Mouse (Mus musculus) left cerebral cortex, postnatal 4 days (tissue): ENCODE data around the gene Itga2. TPM values are rescaled to one million over a fixed set of nuclear protein-coding genes. Genes with fewer than 3 reads are reported as not detected.

ENCODE experiments used
- DNase-seq: peaks from one replicate; pipeline ENCODE4 v3.0.0-alpha.2; 2022
- intact Hi-C: fragments of 180-260 bp; cut with DNase I; formaldehyde crosslinking; loops from one replicate; pipeline ENCODE4 v1.15.1; 2025
- total RNA-seq, 2 experiments: library from RNA; stranded (reverse); gene quantifications; 2 replicates each; pipeline ENCODE4 v1.2.3; 2021

Itga2 gene
- total RNA-seq, 2 experiments from 2014 or later, result 1.4 to 2.3 TPM

DNA sequence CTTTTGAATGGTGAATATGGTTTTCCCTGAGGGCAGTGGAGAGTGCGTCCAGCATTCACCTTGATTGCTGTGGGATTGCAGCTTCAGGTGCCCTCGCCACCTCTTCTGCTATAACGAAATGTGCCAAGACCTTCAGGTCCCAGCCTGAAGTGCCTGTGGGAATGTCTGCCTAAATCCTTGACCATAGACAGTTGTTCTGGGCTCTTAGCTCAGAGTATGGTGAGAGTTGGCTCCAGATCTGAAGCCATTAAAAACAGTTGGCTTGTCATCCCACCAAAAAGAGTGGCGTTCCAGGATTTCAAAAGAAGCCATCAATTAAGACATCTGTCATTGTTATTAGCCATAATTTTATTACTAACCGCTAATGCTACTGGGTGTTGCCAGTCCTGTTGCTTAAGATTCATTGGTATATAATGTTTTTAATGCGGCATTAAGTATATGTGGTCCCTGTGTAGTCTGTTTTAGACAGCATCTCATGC lies 106.5 kb downstream of the Itga2 start:
- intact Hi-C loops, result no loop called here
- DNase-seq, result no peak

DNA sequence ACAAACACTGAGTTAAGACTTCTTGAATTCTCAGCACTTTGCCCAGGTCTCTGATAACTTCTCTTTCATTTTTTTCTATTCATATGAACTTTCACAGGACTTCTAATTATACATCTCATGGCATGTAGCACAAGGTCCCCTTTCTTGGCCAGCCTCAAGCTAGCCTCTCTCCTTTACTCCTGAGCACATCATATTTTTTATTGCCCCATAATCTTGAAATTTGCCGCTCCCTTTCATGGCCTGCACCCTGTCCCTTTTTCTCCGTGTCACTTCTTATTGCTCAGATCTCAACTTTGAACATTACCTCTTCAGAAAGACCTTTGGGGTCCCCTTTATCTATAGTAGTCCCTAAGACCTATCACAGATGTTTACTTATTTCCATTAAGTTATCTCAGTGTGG lies 109.0 kb downstream of the Itga2 start:
- intact Hi-C loops, result no loop called here
- DNase-seq, result no peak

DNA sequence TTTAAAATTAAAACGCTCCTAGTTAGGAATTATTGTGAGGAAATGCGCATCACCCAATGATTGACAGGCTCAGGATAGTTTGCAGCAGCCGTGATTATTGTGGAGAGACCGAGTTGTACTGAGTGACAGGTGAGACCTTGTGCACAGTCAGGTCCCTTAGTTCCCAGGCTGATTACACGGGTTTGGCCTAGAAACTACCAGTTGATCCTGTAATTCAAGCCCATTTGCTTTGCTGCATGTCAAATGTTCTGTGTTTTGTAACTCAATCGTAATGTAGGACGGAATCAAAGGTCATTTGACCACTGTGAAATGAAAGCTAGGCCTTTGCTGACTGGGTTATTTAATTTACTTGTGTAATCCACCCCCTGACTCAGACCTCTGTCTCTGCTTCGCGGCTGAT lies 113.4 kb downstream of the Itga2 start:
- no peak for DNase-seq

DNA sequence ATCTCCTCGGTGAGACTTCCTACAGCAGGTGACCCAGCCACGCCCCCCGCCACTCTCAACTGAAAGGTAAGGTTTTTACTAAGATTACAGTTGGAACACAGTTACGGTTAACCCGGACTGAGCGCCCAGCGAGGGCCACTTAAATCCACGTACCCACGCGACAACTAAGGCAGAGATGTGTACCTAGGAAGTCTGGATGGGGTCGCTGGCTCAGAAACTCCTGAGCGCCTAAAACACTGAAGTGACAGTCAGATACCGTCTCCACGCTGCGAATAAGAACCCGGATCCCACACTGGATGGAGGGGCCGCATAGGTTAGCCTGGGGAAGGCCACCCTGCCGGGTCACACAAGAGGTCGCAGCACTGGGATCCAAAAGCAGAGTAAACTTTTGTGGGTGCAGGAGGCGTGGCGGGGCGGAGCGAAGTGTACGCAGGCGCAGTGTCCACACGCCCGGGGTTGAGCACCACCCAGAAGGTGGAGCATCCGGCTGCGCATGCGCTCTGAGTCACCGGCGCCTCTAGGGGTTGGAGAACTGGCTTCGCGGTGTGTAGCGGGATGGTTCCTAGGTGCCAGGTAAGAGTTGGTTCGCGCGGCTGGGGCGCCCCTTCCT lies 114.0 kb downstream of the Itga2 start, which contains the start of gene Mocs2:
TSS of gene Mocs2 (plus strand) at position 486 of the 610 bp plus-strand sequence.
- DNase-seq, result peak; percentile 95
- intact Hi-C loops, result no loop called here

More for the DNA sequence above, 113.4 kb downstream of the Itga2 start:
- intact Hi-C loops, result no loop called here

GRCm38 (mm10) chr13:114809624-114810210 lies 122.2 kb downstream of the Itga2 start:
- intact Hi-C loops, result no loop called here
- DNase-seq, result no peak

GRCm38 (mm10) chr13:114802971-114803370 lies 128.9 kb downstream of the Itga2 start:
- intact Hi-C loops, result no loop called here
- DNase-seq, result no peak

DNA sequence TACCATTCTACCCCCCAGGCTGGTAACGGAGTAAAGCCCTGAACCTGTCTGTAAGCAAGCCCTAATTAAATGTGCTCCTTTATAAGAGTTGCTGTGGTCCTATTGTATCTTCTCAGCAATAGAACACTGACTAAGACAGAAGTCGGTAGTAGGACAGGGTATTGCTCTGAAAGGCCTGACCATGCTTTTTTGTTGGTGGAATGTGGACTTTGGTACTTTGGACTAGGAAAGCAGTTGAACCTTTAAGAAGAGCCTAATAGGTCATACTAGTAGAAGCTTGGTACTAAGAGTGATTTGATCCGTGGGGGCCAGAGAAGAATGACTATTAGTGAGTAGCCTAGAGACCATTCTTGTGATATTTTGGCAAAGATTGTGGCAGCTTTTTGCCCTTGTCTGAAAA lies 130.0 kb downstream of the Itga2 start:
- no peak for DNase-seq
- intact Hi-C loops, result no loop called here

- peak; percentile 48 for DNase-seq
- intact Hi-C loops, result loop anchor here (2.0 kb wide), 1 partner anchor 917 kb away; no protein-coding TSS in a partner anchor
These were observed 138.5 kb downstream of the Itga2 start for GRCm38 (mm10) chr13:114793250-114794030.

GRCm38 (mm10) chr13:114791511-114791910 lies 140.4 kb downstream of the Itga2 start:
- intact Hi-C loops, result no loop called here
- no peak for DNase-seq

Other genes starting within 250 kb of the Itga2 start
- 10 to 100 TPM; 73.6 to 77.8 TPM for gene Mocs2, start 113.9 kb downstream of the Itga2 start, total RNA-seq
- 10 to 100 TPM; 20.4 to 22.0 TPM for gene Pelo, start 158.1 kb upstream of the Itga2 start, total RNA-seq
- gene Gm49395, start 169.8 kb upstream of the Itga2 start, total RNA-seq, result 1 to 10 TPM; 4.9 to 6.4 TPM
- 10 to 100 TPM; 13.7 to 13.9 TPM for gene Itga1, start 169.9 kb upstream of the Itga2 start, total RNA-seq